Mouse (Mus musculus) midbrain, embryonic 11.5 days (tissue): ENCODE measurements at regions not wholly inside any gene's neighbourhood (a gene's known extent, or its start where the extent isn't known, plus 50 kb on each side); places are given as distances from the start of the nearest gene placed in this dataset.

Experiments used
- ATAC-seq: fragments of 200-750 bp; cut with Nextera tagmentation; 2 replicates; pipeline ENCODE4 v1.8.0; 2017; ENCODE audit warnings: moderate TSS enrichment, moderate library complexity; ENCODE audit not compliant: low FRiP score
- DNase-seq: peaks from one replicate; pipeline ENCODE4 v3.0.0; 2015; ENCODE audit warnings: low spot score; ENCODE audit errors: missing footprints
- H3K27ac ChIP-seq: fragments of 300-500 bp; sonication (generic); 2 replicates; pipeline ENCODE4 v1.5.1; 2014; ENCODE audit warnings: low read depth, low read length
- H3K27me3 ChIP-seq: fragments of 300-500 bp; sonication (generic); 2 replicates; pipeline ENCODE4 v1.6.1; 2014; ENCODE audit warnings: mild to moderate bottlenecking, low read length, moderate library complexity, mixed read lengths; ENCODE audit not compliant: control insufficient read depth, insufficient read depth
- H3K36me3 ChIP-seq: fragments of 300-500 bp; sonication (generic); 2 replicates; pipeline ENCODE4 v1.6.1; 2014; ENCODE audit warnings: mild to moderate bottlenecking, low read length, moderate library complexity, mixed read lengths; ENCODE audit not compliant: control insufficient read depth, insufficient read depth
- H3K4me1 ChIP-seq: fragments of 300-500 bp; sonication (generic); 2 replicates; pipeline ENCODE4 v1.6.1; 2014; ENCODE audit warnings: low read length; ENCODE audit not compliant: control insufficient read depth, insufficient read depth
- H3K4me2 ChIP-seq: fragments of 300-500 bp; sonication (generic); 2 replicates; pipeline ENCODE4 v1.6.1; 2014; ENCODE audit warnings: mild to moderate bottlenecking, moderate library complexity
- H3K4me3 ChIP-seq: fragments of 300-500 bp; sonication (generic); 2 replicates; pipeline ENCODE4 v1.5.1; 2014; ENCODE audit warnings: low read depth, low read length
- H3K9ac ChIP-seq: fragments of 300-500 bp; sonication (generic); 2 replicates; pipeline ENCODE4 v1.6.1; 2014; ENCODE audit warnings: low read length
- H3K9me3 ChIP-seq: fragments of 300-500 bp; sonication (generic); 2 replicates; pipeline ENCODE4 v1.6.1; 2016; ENCODE audit warnings: low read length; ENCODE audit not compliant: control insufficient read depth
- WGBS: fragments of 180-500 bp; shearing (Covaris S2); extraction: QIAGEN DNeasy Blood & Tissue Kit; methylation state at CpG from one replicate; pipeline ENCODE4 v1.1.7; 2014; 5-methylcytosine and 5-hydroxymethylcytosine counted together

DNA sequence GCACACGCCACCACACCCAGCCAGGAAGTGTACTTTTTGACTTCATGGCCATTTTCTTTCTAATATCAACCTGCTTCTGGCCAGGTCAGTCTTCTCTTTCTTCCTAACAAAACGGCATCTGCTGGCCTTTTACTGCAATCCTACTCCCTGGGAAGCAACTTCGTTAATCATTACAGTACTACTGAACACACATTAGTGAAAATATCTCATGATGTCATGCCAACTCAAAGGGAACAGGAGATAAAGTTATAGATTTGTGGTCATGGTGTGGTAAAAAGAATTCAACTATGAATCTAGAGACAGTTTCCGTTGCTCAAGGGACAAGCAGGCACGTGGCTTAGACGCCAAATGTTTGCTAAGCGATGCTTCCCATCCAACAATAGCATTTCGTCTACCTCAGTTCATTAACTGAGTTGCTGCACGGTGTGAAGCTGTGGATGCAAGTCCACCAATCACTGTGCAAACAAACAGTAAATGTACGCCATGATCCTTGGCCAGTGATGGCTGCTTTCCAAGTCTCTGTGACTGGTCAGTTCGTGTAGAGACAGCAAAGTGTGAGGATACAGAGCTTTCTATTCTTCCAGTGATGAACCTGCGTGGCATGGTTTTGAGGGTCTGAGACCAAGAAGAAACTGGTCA, 55.7 kb upstream of the Frmd6 start:
- H3K27me3 ChIP-seq = no peaks in the 10 kb centered on the region
- no peak overlapping the region for H3K4me2 ChIP-seq
- no peak overlapping the region for H3K9ac ChIP-seq
- no peaks in the 10 kb centered on the region for H3K9me3 ChIP-seq
- WGBS = 95% methylated on average over 12 of the region's 12 CpGs
- ATAC-seq (no peak), DNase-seq (no peak)
- H3K36me3 ChIP-seq = no peaks in the 10 kb centered on the region
- H3K4me3 ChIP-seq = no peak overlapping the region
- no peaks in the 10 kb centered on the region for H3K4me1 ChIP-seq
- no peak overlapping the region for H3K27ac ChIP-seq

DNA sequence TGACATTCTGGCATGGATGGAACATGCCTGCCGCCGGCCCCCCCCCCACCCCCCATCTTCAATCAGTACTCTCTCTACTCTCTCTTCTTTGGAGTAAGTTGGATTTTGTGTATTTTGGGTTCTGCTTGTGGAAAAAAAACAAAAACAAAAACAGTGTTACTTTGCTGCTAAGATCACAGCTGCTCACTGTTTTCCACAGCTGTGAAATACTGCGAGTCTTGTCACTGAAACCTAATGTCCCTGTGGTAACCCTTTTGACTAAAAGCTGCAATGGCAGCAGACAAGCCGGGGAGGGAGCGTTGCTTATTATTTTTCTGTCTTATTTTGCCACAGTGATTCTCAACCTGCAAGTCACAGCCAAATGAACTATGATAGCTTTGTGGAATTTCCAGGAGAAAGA, 51.3 kb upstream of the Frmd6 start:
- H3K9me3 ChIP-seq = no peaks in the 10 kb centered on the region
- WGBS = 93% methylated on average over 5 of the region's 5 CpGs
- H3K4me2 ChIP-seq = no peak overlapping the region
- H3K27ac ChIP-seq = no peak overlapping the region
- no peaks in the 10 kb centered on the region for H3K4me1 ChIP-seq
- ATAC-seq (no peak), DNase-seq (no peak)
- no peaks in the 10 kb centered on the region for H3K36me3 ChIP-seq
- no peak overlapping the region for H3K4me3 ChIP-seq
- no peak overlapping the region for H3K9ac ChIP-seq
- no peaks in the 10 kb centered on the region for H3K27me3 ChIP-seq

DNA sequence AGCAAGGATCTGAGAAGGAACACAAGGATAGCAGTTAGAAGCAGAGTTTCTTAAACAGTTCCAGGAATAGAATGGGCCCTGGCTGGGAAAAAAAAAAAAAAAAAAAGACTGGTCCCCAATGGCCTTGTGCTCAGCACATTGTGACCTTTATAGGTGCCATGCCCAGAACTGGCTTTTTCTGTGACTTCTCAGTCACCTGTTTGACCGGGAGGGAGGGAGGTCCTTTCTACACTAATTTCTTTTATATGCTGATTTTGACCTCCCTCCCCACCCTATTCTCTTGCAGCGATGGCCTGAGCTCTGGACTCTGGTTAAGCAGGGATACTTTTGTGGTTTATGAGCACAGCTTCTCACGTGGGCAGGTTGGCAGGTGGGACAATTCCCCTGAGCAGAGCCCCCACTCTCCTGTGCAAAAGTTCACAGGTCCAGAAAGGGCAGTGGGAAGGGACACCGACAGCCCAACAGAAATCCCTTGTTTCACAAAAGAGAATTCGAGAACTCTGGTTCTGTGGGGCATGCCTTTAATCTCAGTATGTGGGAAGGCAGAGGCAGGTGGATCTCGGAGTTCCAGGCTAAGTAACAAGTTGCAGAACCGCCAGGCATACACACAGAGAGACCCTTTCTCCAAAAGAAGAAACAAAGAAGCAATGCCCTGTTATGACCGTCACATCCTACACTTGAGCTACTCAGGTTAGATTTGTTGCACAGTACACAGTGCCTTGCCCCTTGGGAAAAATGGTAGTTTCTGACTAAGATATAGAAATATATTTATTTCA, 50.3 kb upstream of the Frmd6 start:
- Histone ChIP-seq H3K9me3 (no peaks in the 10 kb centered on the region), H3K4me3 (no peak overlapping the region), H3K4me2 (no peak overlapping the region), H3K4me1 (no peaks in the 10 kb centered on the region), H3K9ac (no peak overlapping the region), H3K36me3 (no peaks in the 10 kb centered on the region), H3K27ac (no peak overlapping the region), H3K27me3 (no peaks in the 10 kb centered on the region)
- ATAC-seq (no peak), DNase-seq (no peak)
- WGBS = 73% methylated on average over 8 of the region's 8 CpGs
